Mouse (Mus musculus): Measurements from ENCODE around the gene Tmem198b.
"Not testable (repeated sequence)": the region's sequence is repeated elsewhere in the genome, so short reads cannot be mapped to it uniquely, and the experiment has no call there.

- TF ChIP-seq CTCF (IDR thresholded peaks at IDR 0.05; ENCODE audit: low read depth, low read length); POLR2A (IDR thresholded peaks at IDR 0.05; ENCODE audit: borderline replicate concordance, low read depth, low read length): not testable (repeated sequence)
These were observed 18.9 kb upstream of the Tmem198b start for GRCm38 (mm10) chr10:128823087-128823486.
